Mouse (Mus musculus) intestine, embryonic 14.5 days (tissue): Measurements from ENCODE around the gene Nup210. TPM values are rescaled to one million over a fixed set of nuclear protein-coding genes. Genes with fewer than 3 reads are reported as not detected.

ENCODE experiments used
- ATAC-seq: fragments of 200-750 bp; cut with Nextera tagmentation; replicated peaks from 2 replicates; pipeline ENCODE4 v1.8.0; 2017; ENCODE audit warnings: low read depth, moderate number of reproducible peaks, moderate TSS enrichment, moderate library complexity; ENCODE audit not compliant: low FRiP score, low TSS enrichment
- DNase-seq: peaks from one replicate; pipeline ENCODE4 v3.0.0-alpha.2; 2018; ENCODE audit warnings: low spot score
- H3K27ac ChIP-seq: fragments of 300-500 bp; sonication (generic); 2 replicates; pipeline ENCODE4 v1.5.1; 2014; ENCODE audit warnings: low read depth, mild to moderate bottlenecking, control low read depth
- H3K27me3 ChIP-seq: fragments of 300-500 bp; sonication (generic); replicated peaks from 2 replicates; pipeline ENCODE4 v1.6.1; 2014; ENCODE audit warnings: low read length, control low read depth; ENCODE audit not compliant: control insufficient read depth, insufficient read depth
- H3K36me3 ChIP-seq: fragments of 300-500 bp; sonication (generic); 2 replicates; pipeline ENCODE4 v1.6.1; 2014; ENCODE audit warnings: low read length, control low read depth; ENCODE audit not compliant: control insufficient read depth, insufficient read depth
- H3K4me1 ChIP-seq: fragments of 300-500 bp; sonication (generic); replicated peaks from 2 replicates; pipeline ENCODE4 v1.6.1; 2014; ENCODE audit warnings: low read length, control low read depth, mixed read lengths; ENCODE audit not compliant: control insufficient read depth, insufficient read depth
- H3K4me2 ChIP-seq: fragments of 300-500 bp; sonication (generic); 2 replicates; pipeline ENCODE4 v1.6.1; 2014; ENCODE audit warnings: low read length
- H3K4me3 ChIP-seq: fragments of 300-500 bp; sonication (generic); 2 replicates; pipeline ENCODE4 v1.5.1; 2014; ENCODE audit warnings: low read depth, low read length, control low read depth, mixed read lengths
- H3K9ac ChIP-seq: fragments of 300-500 bp; sonication (generic); 2 replicates; pipeline ENCODE4 v1.6.1; 2014; ENCODE audit warnings: mild to moderate bottlenecking, low read length
- H3K9me3 ChIP-seq: fragments of 300-500 bp; sonication (generic); 2 replicates; pipeline ENCODE4 v1.6.1; 2016; ENCODE audit warnings: low read length, control low read depth; ENCODE audit not compliant: control insufficient read depth
- WGBS: fragments of 180-500 bp; shearing (Covaris S2); extraction: QIAGEN DNeasy Blood & Tissue Kit; methylation state at CpG from one replicate; pipeline ENCODE4 v1.1.7; 2014; 5-methylcytosine and 5-hydroxymethylcytosine counted together
- polyA plus RNA-seq: library from polyadenylated mRNA; unstranded; fragments of >200 nt; fragmentation: Nextera tagmentation; extraction: Ambion mirVana; gene quantifications from 2 replicates; pipeline ENCODE4 v1.2.1, GENCODE M21; 2014

Gene Nup210
- polyA plus RNA-seq, 1 experiment from 2014 or later = 24.7 TPM

GRCm38 (mm10) chr6:91114716-91115115 lies 1.9 kb downstream of the Nup210 start:
- Histone ChIP-seq H3K27me3 (no peaks in the 10 kb centered on the region), H3K9ac (no peak overlapping the region), H3K4me3 (no peak overlapping the region), H3K36me3 (no peaks in the 10 kb centered on the region), H3K9me3 (no peaks in the 10 kb centered on the region), H3K27ac (no peak overlapping the region), H3K4me1 (peaks cover 16% of the 10 kb centered on the region; the same call in 1 of the 2 replicates), H3K4me2 (no peak overlapping the region)
- no peak for ATAC-seq
- WGBS = 20% methylated on average over 2 of the region's 2 CpGs
- no peak for DNase-seq

- no peaks in the 10 kb centered on the region for H3K9me3 ChIP-seq
- H3K27me3 ChIP-seq = no peaks in the 10 kb centered on the region
- ATAC-seq (no peak), DNase-seq (no peak)
- 94% methylated on average over 3 of the region's 3 CpGs for WGBS
- H3K4me2 ChIP-seq = no peak overlapping the region
- peaks cover 16% of the 10 kb centered on the region; the same call in 1 of the 2 replicates for H3K4me1 ChIP-seq
- H3K36me3 ChIP-seq = no peaks in the 10 kb centered on the region
- H3K27ac ChIP-seq = no peak overlapping the region
- no peak overlapping the region for H3K4me3 ChIP-seq
- H3K9ac ChIP-seq = no peak overlapping the region
Measured at GRCm38 (mm10) chr6:91111954-91112252, 4.7 kb downstream of the Nup210 start.

- DNase-seq (no peak), ATAC-seq (no peak)
- H3K27me3 ChIP-seq = no peaks in the 10 kb centered on the region
- peaks cover 16% of the 10 kb centered on the region; the same call in 1 of the 2 replicates for H3K4me1 ChIP-seq
- no peak overlapping the region for H3K4me2 ChIP-seq
- no peak overlapping the region for H3K27ac ChIP-seq
- WGBS = 70% methylated on average over 10 of the region's 10 CpGs
- H3K36me3 ChIP-seq = no peaks in the 10 kb centered on the region
- no peak overlapping the region for H3K9ac ChIP-seq
- no peaks in the 10 kb centered on the region for H3K9me3 ChIP-seq
- H3K4me3 ChIP-seq = no peak overlapping the region
Measured at GRCm38 (mm10) chr6:91111141-91111953, 5.3 kb downstream of the Nup210 start.

GRCm38 (mm10) chr6:91110323-91111020 lies 6.2 kb downstream of the Nup210 start:
- Histone ChIP-seq H3K9me3 (no peaks in the 10 kb centered on the region), H3K4me2 (no peak overlapping the region), H3K27ac (no peak overlapping the region), H3K36me3 (no peaks in the 10 kb centered on the region), H3K4me1 (peaks cover 11% of the 10 kb centered on the region; the same call in 1 of the 2 replicates), H3K9ac (no peak overlapping the region), H3K4me3 (no peak overlapping the region), H3K27me3 (no peaks in the 10 kb centered on the region)
- no peak for ATAC-seq
- 59% methylated on average over 13 of the region's 13 CpGs for WGBS
- DNase-seq = no peak

- H3K36me3 ChIP-seq = no peaks in the 10 kb centered on the region
- H3K9ac ChIP-seq = no peak overlapping the region
- no peak overlapping the region for H3K27ac ChIP-seq
- no peak overlapping the region for H3K4me3 ChIP-seq
- H3K27me3 ChIP-seq = no peaks in the 10 kb centered on the region
- H3K4me1 ChIP-seq = peaks cover 5% of the 10 kb centered on the region
- H3K9me3 ChIP-seq = no peaks in the 10 kb centered on the region
- no peak overlapping the region for H3K4me2 ChIP-seq
- DNase-seq (no peak), ATAC-seq (no peak)
Measured at GRCm38 (mm10) chr6:91109489-91109888, 7.1 kb downstream of the Nup210 start.

GRCm38 (mm10) chr6:91108917-91109450 lies 7.6 kb downstream of the Nup210 start:
- H3K4me1 ChIP-seq = peaks cover 6% of the 10 kb centered on the region
- H3K9me3 ChIP-seq = no peaks in the 10 kb centered on the region
- H3K36me3 ChIP-seq = no peaks in the 10 kb centered on the region
- H3K4me2 ChIP-seq = no peak overlapping the region
- no peak overlapping the region for H3K9ac ChIP-seq
- no peak overlapping the region for H3K4me3 ChIP-seq
- ATAC-seq (no peak), DNase-seq (no peak)
- no peaks in the 10 kb centered on the region for H3K27me3 ChIP-seq
- WGBS = 85% methylated on average over 2 of the region's 2 CpGs
- H3K27ac ChIP-seq = no peak overlapping the region

GRCm38 (mm10) chr6:91108301-91108916 lies 8.2 kb downstream of the Nup210 start:
- H3K9me3 ChIP-seq = no peaks in the 10 kb centered on the region
- H3K9ac ChIP-seq = no peak overlapping the region
- no peaks in the 10 kb centered on the region for H3K36me3 ChIP-seq
- no peak overlapping the region for H3K4me2 ChIP-seq
- peaks cover 6% of the 10 kb centered on the region for H3K4me1 ChIP-seq
- H3K27me3 ChIP-seq = no peaks in the 10 kb centered on the region
- no peak overlapping the region for H3K27ac ChIP-seq
- 73% methylated on average over 3 of the region's 3 CpGs for WGBS
- DNase-seq = no peak
- ATAC-seq = no peak
- H3K4me3 ChIP-seq = no peak overlapping the region

- Histone ChIP-seq H3K36me3 (no peaks in the 10 kb centered on the region), H3K4me3 (no peak overlapping the region), H3K4me2 (no peak overlapping the region), H3K9ac (no peak overlapping the region), H3K9me3 (no peaks in the 10 kb centered on the region), H3K4me1 (peaks cover 6% of the 10 kb centered on the region), H3K27me3 (no peaks in the 10 kb centered on the region), H3K27ac (no peak overlapping the region)
- DNase-seq = no peak
- 85% methylated on average over 2 of the region's 2 CpGs for WGBS
- no peak for ATAC-seq
Measured at GRCm38 (mm10) chr6:91105400-91106129, 11.1 kb downstream of the Nup210 start.
